Mouse (Mus musculus): Measurements from ENCODE around the gene Tspan14. TPM values are rescaled to one million over a fixed set of nuclear protein-coding genes. Genes with fewer than 3 reads are reported as not detected.

Tspan14 gene
- total and polyA plus RNA-seq, 2 experiments = 13.3 to 30.4 TPM

DNA sequence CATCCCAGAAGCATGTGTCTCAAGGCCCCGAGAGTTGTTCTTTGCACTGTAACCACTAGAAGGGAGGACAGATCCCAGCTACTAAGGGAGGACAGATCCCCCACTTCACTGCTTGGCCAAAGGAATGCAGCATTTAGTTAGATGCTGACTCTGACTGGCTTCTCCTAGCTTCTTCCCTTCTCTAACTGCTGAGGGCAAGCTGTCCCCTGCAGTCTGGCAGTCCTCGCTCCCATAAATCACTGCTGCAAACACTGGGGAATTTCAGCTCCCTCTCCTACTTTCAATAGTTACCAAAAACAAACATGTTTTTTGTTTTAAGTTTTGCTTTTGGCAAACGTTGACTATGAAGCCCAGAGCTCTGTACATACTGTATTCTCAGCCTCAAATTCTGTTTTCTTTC is 96.0 kb downstream of the Tspan14 start:
- Histone ChIP-seq H3K9ac (ENCODE audit: low read depth, low read length) (no peak overlapping the region), H3K27ac (replicated peaks; ENCODE audit: insufficient read depth, low read depth, low read length) (no peak overlapping the region), H3K4me3 (ENCODE audit: insufficient read depth, low read depth, low read length) (no peak overlapping the region), H3K79me2 (ENCODE audit: control insufficient read depth, insufficient read depth, low read length) (no peaks in the 10 kb centered on the region), H3K4me1 (ENCODE audit: control insufficient read depth, insufficient read depth, low read length) (no peaks in the 10 kb centered on the region), H3K36me3 (ENCODE audit: control insufficient read depth, insufficient read depth, low read length) (no peaks in the 10 kb centered on the region), H3K27me3 (ENCODE audit: control insufficient read depth, insufficient read depth, low read length) (no peaks in the 10 kb centered on the region)
- WGBS = 66% methylated on average over 3 of the region's 3 CpGs
- DNase-seq (ENCODE audit: extremely low read depth, low read depth, low spot score) = no peak
- TF ChIP-seq POLR2A (IDR thresholded peaks at IDR 0.05; ENCODE audit: extremely low read depth, insufficient read depth, low read length) (no peak), CTCF (IDR thresholded peaks at IDR 0.05; ENCODE audit: low read depth, low read length) (no peak)

DNA sequence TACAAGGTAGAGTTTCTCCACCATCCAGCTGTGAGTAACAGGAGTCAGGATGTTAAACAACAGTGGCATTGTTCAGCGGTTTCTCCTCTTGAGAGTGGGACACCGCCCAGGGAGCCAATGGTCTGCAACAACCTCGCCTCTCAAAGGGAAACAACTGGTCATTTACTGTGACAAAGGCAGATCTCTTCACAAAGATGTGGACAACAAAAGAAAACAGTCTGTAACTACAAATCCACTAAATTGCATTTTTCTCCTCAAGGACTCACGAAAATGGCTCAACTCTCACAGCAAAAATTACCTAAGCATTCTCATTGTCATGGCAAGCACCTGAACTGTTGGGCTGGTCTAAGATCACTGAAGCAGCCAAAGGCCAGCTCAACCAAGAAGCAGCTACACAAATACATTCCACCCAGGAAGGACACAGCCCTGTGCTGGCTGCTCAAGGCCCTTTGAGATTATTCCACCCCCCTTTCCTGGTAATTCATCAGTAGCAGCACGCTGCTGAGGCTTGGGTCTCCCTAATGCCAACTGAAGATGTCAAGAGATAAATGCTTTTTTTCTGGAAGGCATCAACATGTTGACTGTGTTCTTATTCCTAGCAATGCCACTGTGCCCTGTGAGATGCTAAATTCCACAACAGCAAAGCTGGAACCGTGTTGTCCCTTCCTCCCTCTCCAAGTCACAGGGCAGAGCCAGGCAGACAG is 101.6 kb downstream of the Tspan14 start:
- TF ChIP-seq CTCF (IDR thresholded peaks at IDR 0.05; ENCODE audit: low read depth, low read length) = no peak
- no peak for TF ChIP-seq POLR2A (IDR thresholded peaks at IDR 0.05; ENCODE audit: extremely low read depth, insufficient read depth, low read length)
- no peak for DNase-seq (ENCODE audit: extremely low read depth, low read depth, low spot score)
- 81% methylated on average over 6 of the region's 6 CpGs for WGBS
- Histone ChIP-seq H3K27me3 (ENCODE audit: control insufficient read depth, insufficient read depth, low read length) (no peaks in the 10 kb centered on the region), H3K9ac (ENCODE audit: low read depth, low read length) (no peak overlapping the region), H3K4me3 (ENCODE audit: insufficient read depth, low read depth, low read length) (no peak overlapping the region), H3K36me3 (ENCODE audit: control insufficient read depth, insufficient read depth, low read length) (no peaks in the 10 kb centered on the region), H3K79me2 (ENCODE audit: control insufficient read depth, insufficient read depth, low read length) (no peaks in the 10 kb centered on the region), H3K27ac (replicated peaks; ENCODE audit: insufficient read depth, low read depth, low read length) (no peak overlapping the region), H3K4me1 (ENCODE audit: control insufficient read depth, insufficient read depth, low read length) (no peaks in the 10 kb centered on the region)

DNA sequence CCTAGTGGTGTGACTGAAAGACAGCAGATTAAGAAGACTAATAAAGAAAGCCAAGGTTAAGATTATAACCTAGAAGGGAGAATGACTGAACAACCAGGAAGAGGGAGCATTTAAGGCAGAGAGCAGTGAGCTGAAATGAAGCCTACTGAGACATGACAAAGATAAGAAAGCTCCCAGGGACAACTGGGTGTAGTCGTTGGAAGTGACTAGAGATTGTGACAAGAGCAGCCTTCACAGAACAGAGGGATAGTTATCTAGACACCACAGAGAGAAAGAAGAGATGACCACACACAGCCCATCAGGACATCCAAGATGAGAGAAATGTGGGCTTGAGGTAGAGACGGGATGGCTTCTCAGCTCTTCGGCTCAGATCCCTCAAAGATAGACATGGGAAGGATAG is 102.9 kb downstream of the Tspan14 start:
- DNase-seq (ENCODE audit: extremely low read depth, low read depth, low spot score) = no peak
- 82% methylated on average over 3 of the region's 3 CpGs for WGBS
- H3K27me3 ChIP-seq (ENCODE audit: control insufficient read depth, insufficient read depth, low read length) = no peaks in the 10 kb centered on the region
- no peak overlapping the region for H3K27ac ChIP-seq (replicated peaks; ENCODE audit: insufficient read depth, low read depth, low read length)
- no peak overlapping the region for H3K9ac ChIP-seq (ENCODE audit: low read depth, low read length)
- no peaks in the 10 kb centered on the region for H3K4me1 ChIP-seq (ENCODE audit: control insufficient read depth, insufficient read depth, low read length)
- no peaks in the 10 kb centered on the region for H3K36me3 ChIP-seq (ENCODE audit: control insufficient read depth, insufficient read depth, low read length)
- H3K79me2 ChIP-seq (ENCODE audit: control insufficient read depth, insufficient read depth, low read length) = no peaks in the 10 kb centered on the region
- no peak overlapping the region for H3K4me3 ChIP-seq (ENCODE audit: insufficient read depth, low read depth, low read length)
- TF ChIP-seq CTCF (IDR thresholded peaks at IDR 0.05; ENCODE audit: low read depth, low read length) = no peak
- no peak for TF ChIP-seq POLR2A (IDR thresholded peaks at IDR 0.05; ENCODE audit: extremely low read depth, insufficient read depth, low read length)

DNA sequence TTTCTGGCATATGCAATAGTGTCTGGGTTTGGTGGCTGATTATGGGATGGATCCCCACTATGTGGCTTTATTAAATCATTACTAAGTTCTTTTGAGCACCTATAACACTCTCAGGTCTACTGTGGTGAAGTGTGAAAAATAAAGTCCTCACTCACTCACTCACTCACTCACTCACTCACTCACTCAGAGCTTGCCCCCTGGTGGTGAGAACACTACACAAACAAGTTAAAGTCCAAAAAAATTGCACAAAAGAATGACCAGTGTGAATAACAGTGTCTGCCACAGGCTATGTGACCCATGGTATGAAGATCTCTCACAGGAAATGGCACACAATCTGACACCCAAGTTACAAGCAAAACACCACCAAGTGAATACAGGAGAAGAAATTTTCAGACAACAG is 103.6 kb downstream of the Tspan14 start:
- Histone ChIP-seq H3K4me1 (ENCODE audit: control insufficient read depth, insufficient read depth, low read length) (no peaks in the 10 kb centered on the region), H3K79me2 (ENCODE audit: control insufficient read depth, insufficient read depth, low read length) (no peaks in the 10 kb centered on the region), H3K27me3 (ENCODE audit: control insufficient read depth, insufficient read depth, low read length) (no peaks in the 10 kb centered on the region), H3K9ac (ENCODE audit: low read depth, low read length) (no peak overlapping the region), H3K27ac (replicated peaks; ENCODE audit: insufficient read depth, low read depth, low read length) (no peak overlapping the region), H3K4me3 (ENCODE audit: insufficient read depth, low read depth, low read length) (no peak overlapping the region), H3K36me3 (ENCODE audit: control insufficient read depth, insufficient read depth, low read length) (no peaks in the 10 kb centered on the region)
- peak; percentile 19 for DNase-seq (ENCODE audit: extremely low read depth, low read depth, low spot score)
- TF ChIP-seq POLR2A (IDR thresholded peaks at IDR 0.05; ENCODE audit: extremely low read depth, insufficient read depth, low read length) (no peak), CTCF (IDR thresholded peaks at IDR 0.05; ENCODE audit: low read depth, low read length) (no peak)

Other genes starting within 250 kb of the Tspan14 start
- gene Sh2d4b, start 73.5 kb downstream of the Tspan14 start, total RNA-seq (2014; rRNA removed) = 0.13 and 0.18 TPM in 2 replicates
- gene Sh2d4b, start 73.5 kb downstream of the Tspan14 start, polyA plus RNA-seq (2012; rRNA removed) = not detected in 2 replicates
- gene Fam213a, start 47.0 kb upstream of the Tspan14 start, total RNA-seq (2014; rRNA removed) = 63.2 and 66.3 TPM in 2 replicates
- gene Fam213a, start 47.0 kb upstream of the Tspan14 start, polyA plus RNA-seq (2012; rRNA removed) = 25.5 and 42.2 TPM in 2 replicates
- gene Dydc2, start 102.4 kb upstream of the Tspan14 start, total RNA-seq (2014; rRNA removed) = not detected in 2 replicates
- not detected in 2 replicates for gene Dydc2, start 102.4 kb upstream of the Tspan14 start, polyA plus RNA-seq (2012; rRNA removed)
- not detected in 2 replicates for gene Dydc1, start 106.1 kb upstream of the Tspan14 start, total RNA-seq (2014; rRNA removed)
- not detected in 2 replicates for gene Dydc1, start 106.1 kb upstream of the Tspan14 start, polyA plus RNA-seq (2012; rRNA removed)
- 2,681 and 2,768 TPM in 2 replicates for gene Mat1a, start 138.2 kb upstream of the Tspan14 start, total RNA-seq (2014; rRNA removed)
- 1,412 and 1,958 TPM in 2 replicates for gene Mat1a, start 138.2 kb upstream of the Tspan14 start, polyA plus RNA-seq (2012; rRNA removed)
- 0.40 and 0.46 TPM in 2 replicates for gene Sftpa1, start 165.0 kb upstream of the Tspan14 start, total RNA-seq (2014; rRNA removed)
- gene Sftpa1, start 165.0 kb upstream of the Tspan14 start, polyA plus RNA-seq (2012; rRNA removed) = 0.17 and 0.48 TPM in 2 replicates
- 199 and 293 TPM in 2 replicates for gene Mbl1, start 184.7 kb upstream of the Tspan14 start, total RNA-seq (2014; rRNA removed)
- gene Mbl1, start 184.7 kb upstream of the Tspan14 start, polyA plus RNA-seq (2012; rRNA removed) = 92.4 and 106 TPM in 2 replicates
- gene Sftpd, start 218.3 kb upstream of the Tspan14 start, total RNA-seq (2014; rRNA removed) = 0.20 and 0.28 TPM in 2 replicates
- not detected in 2 replicates for gene Sftpd, start 218.3 kb upstream of the Tspan14 start, polyA plus RNA-seq (2012; rRNA removed)